Mouse (Mus musculus): ENCODE results near the gene Dupd1.
A peak's percentile ranks its signal among the peaks of the same experiment; 100 is the strongest.
"Not testable (repeated sequence)": the region's sequence is repeated elsewhere in the genome, so short reads cannot be mapped to it uniquely, and the experiment has no call there.

Gene Dupd1

DNA sequence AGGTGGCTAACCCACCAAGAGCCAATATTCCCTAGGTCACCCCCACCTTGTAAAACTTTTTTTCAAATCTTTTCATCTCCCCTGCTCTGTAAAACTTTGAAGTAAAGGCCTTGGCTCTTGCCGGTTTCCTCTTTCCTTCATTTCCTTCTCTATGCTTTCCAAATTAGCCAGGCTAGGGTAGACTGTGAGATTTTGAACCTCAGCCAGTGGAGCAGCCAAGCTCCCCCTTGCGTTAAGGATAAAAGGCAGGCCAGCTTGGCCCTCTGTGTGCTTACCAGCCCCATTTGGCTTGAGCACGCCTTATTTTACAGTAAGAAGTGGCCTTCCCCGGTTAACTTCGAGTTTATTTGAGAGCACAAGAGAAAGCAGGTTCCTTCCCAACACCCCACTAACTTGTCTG lies 39.9 kb downstream of the Dupd1 start:
- DNase-seq, result no peak

DNA sequence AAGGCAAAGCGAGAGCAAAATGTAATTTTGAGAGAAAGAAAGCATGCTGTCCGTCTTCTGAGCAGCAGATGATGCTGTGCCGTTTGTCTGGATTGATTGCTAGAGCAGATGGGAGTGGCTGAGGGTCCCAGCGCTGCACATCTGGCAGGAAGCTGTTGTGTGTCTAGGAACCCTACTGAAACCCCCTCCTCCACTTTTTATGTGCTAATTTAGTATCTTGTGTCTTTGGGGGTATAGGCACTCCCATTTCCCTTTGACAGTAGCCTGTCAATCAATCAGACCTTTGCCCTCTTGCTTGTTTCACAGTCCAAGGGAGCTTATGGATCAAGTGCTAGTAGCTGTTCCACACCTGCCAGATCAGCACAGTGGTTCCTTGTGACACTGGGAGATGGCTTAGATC lies 41.3 kb downstream of the Dupd1 start:
- DNase-seq, result no peak

DNA sequence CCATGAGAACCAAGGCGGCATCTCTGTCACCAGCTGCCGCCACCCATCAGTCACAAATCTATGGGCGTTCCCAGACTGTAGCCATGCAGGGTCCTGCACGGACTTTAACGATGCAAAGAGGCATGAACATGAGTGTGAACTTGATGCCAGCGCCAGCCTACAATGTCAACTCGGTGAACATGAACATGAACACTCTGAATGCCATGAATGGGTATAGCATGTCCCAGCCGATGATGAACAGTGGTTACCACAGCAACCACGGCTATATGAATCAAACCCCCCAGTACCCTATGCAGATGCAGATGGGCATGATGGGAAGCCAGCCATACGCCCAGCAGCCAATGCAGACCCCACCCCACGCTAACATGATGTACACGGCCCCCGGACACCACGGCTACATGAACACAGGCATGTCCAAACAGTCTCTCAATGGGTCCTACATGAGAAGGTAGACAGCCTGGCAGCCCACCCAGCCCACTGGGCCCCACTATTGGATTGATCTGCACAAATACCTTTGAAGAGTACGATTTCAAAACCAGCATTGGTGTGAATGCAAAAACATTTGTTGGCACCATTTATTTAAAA lies 43.9 kb downstream of the Dupd1 start:
- DNase-seq, result not testable (repeated sequence)

DNA sequence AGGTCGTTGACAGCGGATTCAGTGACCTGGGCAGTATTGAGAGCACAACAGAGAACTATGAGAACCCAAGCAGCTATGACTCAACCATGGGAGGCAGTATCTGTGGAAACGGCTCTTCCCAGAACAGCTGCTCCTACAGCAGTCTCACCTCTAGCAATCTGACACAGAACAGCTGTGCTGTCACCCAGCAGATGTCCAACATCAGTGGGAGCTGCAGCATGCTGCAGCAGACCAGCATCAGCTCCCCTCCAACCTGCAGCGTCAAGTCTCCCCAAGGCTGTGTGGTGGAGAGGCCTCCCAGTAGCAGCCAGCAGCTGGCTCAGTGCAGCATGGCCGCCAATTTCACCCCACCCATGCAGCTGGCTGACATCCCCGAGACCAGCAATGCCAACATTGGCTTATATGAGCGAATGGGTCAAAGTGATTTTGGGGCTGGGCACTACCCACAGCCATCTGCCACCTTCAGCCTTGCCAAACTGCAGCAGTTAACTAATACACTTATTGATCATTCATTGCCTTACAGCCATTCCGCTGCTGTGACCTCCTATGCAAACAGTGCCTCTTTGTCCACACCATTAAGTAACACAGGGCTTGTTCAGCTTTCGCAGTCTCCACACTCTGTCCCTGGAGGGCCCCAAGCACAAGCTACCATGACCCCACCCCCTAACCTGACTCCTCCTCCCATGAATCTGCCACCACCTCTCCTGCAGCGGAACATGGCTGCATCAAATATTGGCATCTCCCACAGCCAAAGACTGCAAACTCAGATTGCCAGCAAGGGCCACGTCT lies 44.5 kb downstream of the Dupd1 start:
- no peak for DNase-seq

DNA sequence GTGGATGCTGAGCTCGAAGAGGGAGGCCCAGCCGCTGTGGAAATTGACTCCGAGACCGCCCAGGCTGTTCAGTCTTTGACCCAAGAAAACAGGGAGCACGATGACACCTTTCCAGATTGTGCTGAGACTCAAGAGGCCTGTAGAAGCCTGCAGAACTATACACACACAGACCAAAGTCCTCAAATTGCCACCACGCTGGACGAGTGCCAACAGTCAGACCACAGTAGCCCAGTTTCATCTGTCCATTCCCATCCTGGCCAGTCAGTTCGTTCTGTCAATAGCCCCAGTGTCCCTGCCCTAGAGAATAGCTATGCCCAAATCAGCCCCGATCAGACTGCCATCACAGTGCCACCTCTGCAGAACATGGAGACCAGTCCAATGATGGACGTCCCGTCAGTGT lies 45.2 kb downstream of the Dupd1 start:
- DNase-seq, result no peak

DNA sequence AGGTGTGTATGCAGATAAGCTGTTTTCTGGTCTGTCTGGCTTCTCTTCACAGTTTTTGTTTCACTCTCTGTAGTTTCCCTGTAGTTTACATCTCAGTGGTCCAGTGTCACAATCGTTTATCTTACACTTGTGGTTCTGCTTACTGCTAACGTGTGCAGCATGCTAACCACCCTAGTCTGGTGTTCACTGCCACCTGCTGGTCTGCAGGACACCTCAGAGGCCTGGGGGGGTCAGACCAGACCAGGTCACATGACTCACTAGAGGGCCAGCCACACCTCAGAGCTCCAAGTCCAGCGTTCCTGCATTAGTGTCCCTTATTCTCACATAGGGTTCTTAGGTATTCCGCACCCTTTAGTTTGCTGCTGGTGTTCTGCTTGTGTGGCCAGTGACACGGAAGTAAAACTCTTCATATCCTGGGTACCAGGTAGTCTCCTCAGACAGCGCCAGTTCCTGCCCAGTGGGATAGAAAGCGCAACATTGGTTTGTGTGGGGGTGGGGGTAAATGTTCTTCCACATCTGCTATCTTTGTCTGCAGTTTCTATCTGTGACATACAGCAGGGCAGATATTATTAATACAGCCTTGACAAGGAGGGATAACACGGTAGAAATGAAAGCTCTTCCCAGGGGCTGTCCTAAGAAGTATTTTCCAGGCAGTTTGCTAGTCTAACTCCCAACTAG lies 51.8 kb downstream of the Dupd1 start:
- DNase-seq, result no peak

DNA sequence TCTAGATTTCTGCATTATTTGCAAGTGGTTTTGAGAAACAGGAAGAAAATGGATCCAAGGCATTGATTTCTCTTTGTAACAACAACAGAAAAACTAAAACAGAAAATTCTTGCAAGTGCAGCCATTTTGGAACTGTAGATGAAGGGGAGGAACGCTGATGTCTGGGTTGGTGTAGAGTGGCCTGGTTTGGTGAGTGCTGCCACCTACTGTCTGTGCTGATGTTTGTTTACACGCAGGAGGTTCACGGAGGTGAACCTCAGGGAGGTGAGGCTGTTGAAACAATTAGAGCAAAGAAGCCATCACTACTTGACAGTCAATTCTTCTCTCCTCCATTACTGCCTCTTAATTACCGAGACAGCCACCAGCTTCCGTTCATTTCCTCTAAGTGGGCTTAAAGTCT lies 54.7 kb downstream of the Dupd1 start:
- DNase-seq, result peak; percentile 72

DNA sequence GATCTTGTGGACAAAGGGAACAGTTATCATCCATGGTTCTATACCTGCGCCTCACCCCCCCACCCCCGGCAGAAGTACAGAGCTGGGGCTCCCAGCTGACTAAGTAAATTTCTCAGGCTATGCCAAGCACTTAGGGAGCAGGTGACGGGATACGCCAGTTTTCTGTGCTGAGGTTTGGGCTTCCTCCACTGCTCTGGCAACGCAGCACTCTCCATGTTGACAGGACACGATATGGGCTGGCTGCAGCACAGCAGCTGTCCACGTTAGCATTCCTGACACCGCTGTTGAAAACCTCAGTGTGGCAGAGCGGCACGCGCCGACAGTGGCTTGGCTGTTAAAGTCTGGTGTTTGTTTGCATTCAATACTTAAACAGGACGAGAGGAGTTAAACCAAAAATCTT lies 55.2 kb downstream of the Dupd1 start:
- DNase-seq, result no peak

DNA sequence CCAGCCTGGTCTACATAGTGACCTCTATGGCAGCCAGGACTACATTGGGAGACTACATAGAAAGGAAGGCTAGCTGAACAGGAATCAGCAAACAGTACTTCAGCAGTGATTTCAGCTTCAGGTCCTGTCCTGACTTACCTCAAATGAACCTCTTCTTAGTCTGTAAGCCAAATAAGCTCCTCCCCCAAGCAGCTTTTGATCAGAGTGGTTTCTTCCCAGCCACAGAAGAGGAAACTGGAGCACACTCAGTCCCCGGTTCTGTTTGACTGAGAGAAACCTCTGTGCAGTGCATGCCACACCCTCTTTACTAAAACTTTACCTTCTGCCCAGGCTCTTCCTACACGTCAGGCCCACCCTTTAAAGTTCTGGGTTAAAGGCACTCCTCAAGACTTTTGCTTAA lies 60.6 kb downstream of the Dupd1 start:
- DNase-seq, result peak; percentile 38

DNA sequence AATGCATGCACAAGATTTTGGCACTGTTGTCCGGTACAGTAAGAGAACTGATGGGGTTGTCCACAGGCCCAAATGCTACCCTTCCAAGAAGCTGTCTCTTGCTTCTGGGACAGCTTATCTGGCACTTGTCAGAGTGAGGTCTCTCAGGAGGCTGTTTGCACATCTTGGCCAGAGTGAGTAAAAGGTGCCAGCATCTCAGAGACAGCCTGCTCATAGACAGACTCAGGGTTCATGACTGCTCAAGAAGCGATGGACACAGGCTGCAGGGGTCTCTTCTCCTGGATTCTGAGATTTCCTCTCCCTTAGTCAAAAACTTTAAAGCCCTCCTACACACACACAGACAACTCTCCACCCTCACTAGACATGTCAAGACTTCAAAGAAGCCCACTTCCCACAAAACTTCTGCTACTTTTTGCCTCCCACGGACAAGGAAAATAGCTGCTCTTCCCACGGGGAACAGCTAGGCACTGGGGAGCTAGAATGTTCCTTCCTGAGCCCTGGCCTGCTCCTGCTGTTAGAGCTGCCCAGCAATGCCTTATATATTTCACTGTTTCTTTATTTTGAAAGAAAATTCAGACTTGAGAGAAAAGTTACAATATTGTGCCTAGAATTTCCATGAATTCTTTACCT lies 73.5 kb downstream of the Dupd1 start:
- no peak for DNase-seq

DNA sequence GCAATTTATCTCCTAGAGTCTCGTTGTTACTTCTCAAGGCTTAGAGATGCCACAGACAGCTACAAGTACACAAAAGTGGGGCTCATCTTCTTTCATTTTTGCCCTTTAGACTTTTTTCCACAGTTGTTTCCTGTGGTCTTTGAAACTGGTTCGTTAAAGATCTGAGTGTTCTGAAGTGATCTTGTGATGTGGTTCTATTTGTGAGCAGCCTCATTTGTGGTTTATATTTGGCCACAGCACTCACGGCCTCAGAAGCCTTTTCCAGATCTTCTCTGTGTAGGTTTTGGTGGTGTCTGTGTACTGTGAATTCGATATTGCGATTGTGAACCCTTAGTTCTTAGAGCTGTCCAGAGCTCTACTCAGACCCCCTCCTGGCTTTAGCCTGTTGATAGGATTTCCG lies 77.8 kb downstream of the Dupd1 start:
- DNase-seq, result no peak

DNA sequence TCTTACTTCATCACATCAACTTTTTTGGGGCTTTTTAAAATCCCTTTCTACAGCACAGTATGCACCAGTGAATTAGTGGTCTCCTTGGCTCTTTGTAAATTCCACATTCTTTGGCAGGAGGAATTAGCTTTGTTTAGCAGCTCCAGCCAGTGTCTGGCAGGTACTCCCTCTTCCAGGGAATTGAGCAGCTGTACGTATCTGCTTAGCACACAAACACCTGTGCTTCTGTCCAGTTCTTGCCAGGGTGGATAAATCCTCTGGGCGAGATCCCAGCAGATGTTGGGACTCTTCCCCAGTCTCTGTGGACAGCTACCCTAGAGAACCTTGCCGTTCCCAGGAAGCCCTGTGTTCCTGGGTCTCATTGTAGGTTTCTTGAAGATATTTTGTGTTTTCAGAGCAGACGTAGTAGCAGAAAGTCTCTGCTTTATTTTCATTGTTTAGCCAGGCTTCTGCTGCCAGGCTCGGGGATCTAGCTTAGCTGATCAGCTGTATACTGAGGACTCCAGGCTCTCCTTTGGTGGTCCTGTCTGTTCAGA lies 82.6 kb downstream of the Dupd1 start:
- DNase-seq, result no peak

Data from thymus, postnatal 14 days (tissue).